Mouse (Mus musculus) lung, postnatal 10 days (tissue): ENCODE results near the gene H2afx.
"Not testable (repeated sequence)": the region's sequence is repeated elsewhere in the genome, so short reads cannot be mapped to it uniquely, and the experiment has no call there.

ENCODE experiments used
- DNase-seq: peaks from one replicate; pipeline ENCODE4 v3.0.0; 2021

Gene H2afx

GRCm38 (mm10) chr9:44342605-44343004, 8.1 kb downstream of the H2afx start:
- no peak for DNase-seq

- DNase-seq = no peak
Measured at GRCm38 (mm10) chr9:44343290-44343689, 8.8 kb downstream of the H2afx start.

- DNase-seq = peak; percentile 97
Measured at GRCm38 (mm10) chr9:44343781-44344421, 9.4 kb downstream of the H2afx start, which contains the start of gene Hmbs. Gene Hmbs, minus strand, starts transcription at chr9:44344228.

DNA sequence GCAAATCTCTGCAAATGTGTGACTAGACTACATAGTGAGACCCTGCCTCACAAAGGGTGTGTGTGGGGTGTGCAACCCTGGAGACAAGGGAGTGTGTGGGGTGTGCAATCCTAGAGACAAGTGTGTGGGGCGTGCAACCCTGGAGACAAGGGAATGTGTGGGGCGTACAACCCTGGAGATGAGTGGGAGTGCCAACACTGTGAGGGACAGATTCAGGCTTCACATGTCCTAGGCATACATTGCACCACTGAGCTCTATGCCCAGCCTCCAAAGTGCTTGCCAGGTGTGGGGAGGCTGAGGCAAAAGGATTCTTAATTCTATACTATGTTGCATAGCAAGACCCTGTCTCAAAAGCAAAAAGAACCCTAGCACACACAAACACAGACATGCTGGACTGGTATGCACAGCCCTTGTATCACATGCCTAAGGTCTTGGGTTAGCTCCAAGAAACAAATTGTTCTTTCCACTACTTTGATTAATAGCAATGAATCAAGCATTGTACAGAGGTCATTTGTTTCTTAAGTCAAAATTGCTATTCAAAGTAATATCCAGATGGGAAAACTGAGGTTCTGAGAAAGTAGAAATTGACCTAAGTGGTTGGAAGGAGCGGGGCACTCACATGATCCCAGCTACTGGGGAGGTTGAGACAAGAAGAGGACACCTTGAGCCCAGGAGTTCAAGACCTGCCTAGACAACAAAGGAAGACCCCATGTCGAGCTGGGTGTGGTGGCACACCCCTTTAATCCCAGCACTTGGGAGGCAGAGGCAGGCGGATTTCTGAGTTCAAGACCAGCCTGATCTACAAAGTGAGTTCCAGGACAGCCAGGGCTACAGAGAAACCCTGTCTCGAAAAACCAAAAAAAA, 11.3 kb downstream of the H2afx start:
- no peak for DNase-seq

GRCm38 (mm10) chr9:44347166-44347565, 12.7 kb downstream of the H2afx start:
- DNase-seq = no peak

GRCm38 (mm10) chr9:44347621-44348020, 13.1 kb downstream of the H2afx start:
- no peak for DNase-seq

DNA sequence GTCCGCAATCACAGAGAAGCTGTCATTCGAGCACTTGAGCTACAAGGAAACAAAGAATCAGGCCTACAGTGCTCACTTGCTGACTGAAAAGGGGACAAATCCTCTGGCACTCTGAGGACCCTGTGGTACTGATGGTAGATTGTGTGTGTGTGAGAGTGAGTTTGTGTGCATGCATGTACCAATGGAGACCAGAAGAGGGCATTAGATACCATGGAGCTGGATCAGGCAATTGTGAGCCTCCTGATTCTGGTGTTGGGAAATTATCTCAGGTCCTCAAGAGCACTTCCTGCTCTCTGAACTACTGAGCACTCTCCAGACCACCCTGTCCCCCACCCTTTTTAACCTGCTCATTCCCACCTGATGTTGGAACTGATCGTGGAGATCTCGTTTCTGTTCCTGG, 14.1 kb downstream of the H2afx start:
- DNase-seq = no peak

- no peak for DNase-seq
Measured at GRCm38 (mm10) chr9:44351396-44351795, 16.9 kb downstream of the H2afx start.

GRCm38 (mm10) chr9:44352337-44352736, 17.8 kb downstream of the H2afx start:
- DNase-seq = no peak

- no peak for DNase-seq
Measured at GRCm38 (mm10) chr9:44353142-44353541, 18.6 kb downstream of the H2afx start.

DNA sequence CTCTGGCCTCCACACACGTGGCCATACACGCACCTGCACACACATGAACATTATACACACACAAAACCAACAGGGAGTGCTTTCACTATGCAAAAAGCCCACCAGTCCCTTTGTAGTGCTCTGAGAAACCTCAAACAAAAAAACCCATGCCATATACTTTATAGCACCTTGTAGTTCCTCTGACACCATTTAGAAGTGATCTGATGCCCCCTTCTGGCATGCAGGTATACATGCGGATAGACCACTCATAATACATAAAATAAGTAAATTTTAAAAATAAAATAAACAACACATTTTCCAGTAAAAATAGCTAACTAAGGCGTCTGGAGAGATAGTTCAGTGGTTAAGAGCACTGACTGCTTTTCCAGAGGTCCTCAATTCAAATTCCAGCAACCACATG, 22.7 kb downstream of the H2afx start:
- DNase-seq = peak; percentile 39

- DNase-seq = peak; percentile 97
Measured at GRCm38 (mm10) chr9:44361190-44361917, 26.9 kb downstream of the H2afx start, which contains the start of gene Vps11. Gene Vps11, minus strand, starts transcription at chr9:44361670.

DNA sequence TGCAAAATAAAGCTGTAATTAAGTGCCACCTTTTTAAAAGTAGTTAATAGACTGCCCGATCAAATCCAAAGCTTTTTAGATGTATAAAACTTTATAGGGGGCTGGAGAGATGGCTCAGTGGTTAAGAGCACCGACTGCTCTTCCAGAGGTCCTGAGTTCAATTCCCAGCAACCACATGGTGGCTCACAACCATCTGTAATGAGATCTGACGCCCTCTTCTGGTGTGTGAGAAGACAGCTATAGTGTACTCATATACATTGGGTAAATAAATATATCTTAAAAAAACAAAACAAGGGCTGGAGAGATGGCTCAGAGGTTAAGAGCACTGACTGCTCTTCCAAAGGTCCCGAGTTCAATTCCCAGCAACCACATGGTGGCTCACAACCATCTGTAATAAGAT, 27.4 kb downstream of the H2afx start:
- DNase-seq = not testable (repeated sequence)

- DNase-seq = no peak
Measured at GRCm38 (mm10) chr9:44364480-44364879, 30.0 kb downstream of the H2afx start.

- no peak for DNase-seq
Measured at GRCm38 (mm10) chr9:44373386-44373785, 38.9 kb downstream of the H2afx start.

DNA sequence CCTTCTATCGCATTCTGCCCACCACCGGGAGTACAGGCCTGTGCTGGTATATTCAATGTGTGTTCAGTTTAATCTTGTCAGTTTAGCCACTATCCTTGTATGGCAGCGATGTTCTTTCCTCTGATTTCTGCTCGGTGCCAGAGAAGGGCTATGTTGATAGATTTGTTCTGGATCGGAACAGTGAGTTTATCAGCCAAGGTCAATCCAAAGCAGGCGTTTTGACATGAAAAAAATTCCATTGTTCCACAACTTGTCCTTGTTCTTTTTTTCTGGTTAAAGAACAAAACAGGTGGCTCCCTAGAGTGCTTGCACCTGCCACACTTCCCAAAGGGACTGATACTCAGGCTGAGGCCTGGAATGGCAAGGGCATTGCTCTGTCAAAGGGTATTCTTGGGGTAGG, 41.6 kb downstream of the H2afx start:
- no peak for DNase-seq

GRCm38 (mm10) chr9:44377335-44377734, 42.8 kb downstream of the H2afx start:
- DNase-seq = not testable (repeated sequence)

GRCm38 (mm10) chr9:44378153-44378730, 43.7 kb downstream of the H2afx start:
- DNase-seq = no peak

GRCm38 (mm10) chr9:44379054-44379834, 44.8 kb downstream of the H2afx start, which contains the start of gene Hyou1:
Gene Hyou1, plus strand, starts transcription at chr9:44379490.
- DNase-seq = peak; percentile 99

- DNase-seq = no peak
Measured at GRCm38 (mm10) chr9:44379862-44380261, 45.4 kb downstream of the H2afx start.

DNA sequence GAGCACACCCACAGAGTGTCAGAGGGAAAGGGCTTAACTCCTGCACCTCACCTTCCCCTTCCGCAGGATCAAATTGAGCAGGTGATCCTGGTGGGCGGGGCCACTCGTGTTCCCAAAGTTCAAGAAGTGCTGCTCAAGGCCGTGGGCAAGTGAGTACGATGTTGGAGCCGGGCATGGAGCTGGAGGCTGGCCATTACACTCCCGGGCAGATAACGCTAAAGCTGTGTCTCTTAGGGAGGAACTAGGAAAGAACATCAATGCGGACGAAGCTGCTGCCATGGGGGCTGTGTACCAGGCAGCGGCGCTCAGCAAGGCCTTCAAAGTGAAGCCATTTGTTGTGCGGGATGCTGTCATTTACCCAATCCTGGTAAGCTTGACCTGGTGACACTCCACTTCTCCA, 50.1 kb downstream of the H2afx start:
- no peak for DNase-seq
